Mouse (Mus musculus) cortical plate, adult 2 months (tissue): Measurements from ENCODE around the gene Setx.

ENCODE experiments used
- CTCF ChIP-seq: fragments of 200-500 bp; IDR thresholded peaks from 2 replicates; pipeline ENCODE4 v1.5.1; 2011; ENCODE audit warnings: mild to moderate bottlenecking, control low read depth, low read length; ENCODE audit not compliant: insufficient read depth; ENCODE audit errors: extremely low read depth
- POLR2A ChIP-seq: fragments of 200-500 bp; IDR thresholded peaks from 2 replicates; pipeline ENCODE4 v1.6.1; 2011; ENCODE audit warnings: mild to moderate bottlenecking, low read length, control low read depth; ENCODE audit not compliant: insufficient read depth; ENCODE audit errors: extremely low read depth

DNA sequence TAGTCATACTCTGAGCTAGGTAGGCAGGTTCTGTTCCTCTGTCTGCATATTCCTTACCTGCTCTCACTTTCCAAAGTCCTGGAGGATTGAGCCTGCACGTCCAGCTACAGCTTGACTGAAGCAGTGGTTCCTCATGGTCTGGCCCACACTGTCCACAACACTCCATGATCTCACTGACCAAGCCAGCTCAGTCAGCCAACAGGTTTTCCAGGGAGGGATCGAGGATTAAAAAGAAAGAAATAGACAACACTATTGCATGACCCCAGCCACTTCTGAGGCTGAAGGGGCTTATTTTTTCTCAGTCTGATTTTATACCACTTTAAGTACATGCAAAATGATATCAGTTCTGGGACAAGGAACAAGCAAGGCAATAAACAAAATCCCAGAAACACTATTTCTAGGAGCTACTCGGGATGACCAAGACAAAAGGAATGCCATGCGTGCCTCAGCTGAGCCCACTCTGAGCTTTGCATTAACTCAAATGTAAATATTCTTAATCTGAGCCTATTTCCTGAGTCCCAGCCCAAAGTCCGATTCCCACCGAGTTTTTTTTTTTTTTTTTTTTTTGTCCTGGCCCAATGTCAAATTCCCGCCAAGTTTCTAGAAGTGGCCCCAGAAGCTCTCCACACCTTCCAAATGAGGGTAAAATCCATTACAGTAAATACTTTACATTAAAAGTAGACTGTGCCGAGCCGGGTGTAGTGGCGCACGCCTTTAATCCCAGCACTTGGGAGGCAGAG lies 48.5 kb upstream of the Setx start:
- TF ChIP-seq CTCF: no peak
- TF ChIP-seq POLR2A: no peak
